Mouse (Mus musculus) kidney, embryonic 15.5 days (tissue): Measurements from ENCODE around the gene Fscn2. TPM values are rescaled to one million over a fixed set of nuclear protein-coding genes. Genes with fewer than 3 reads are reported as not detected.
A peak's percentile ranks its signal among the peaks of the same experiment; 100 is the strongest.

Source experiments
- ATAC-seq: fragments of 200-750 bp; cut with Nextera tagmentation; replicated peaks from 2 replicates; pipeline ENCODE4 v1.8.0; 2017; ENCODE audit warnings: moderate TSS enrichment; ENCODE audit not compliant: low FRiP score
- H3K27ac ChIP-seq: fragments of 300-500 bp; sonication (generic); 2 replicates; pipeline ENCODE4 v1.5.1; 2015; ENCODE audit warnings: mild to moderate bottlenecking, inconsistent platforms
- H3K27me3 ChIP-seq: fragments of 300-500 bp; sonication (generic); 2 replicates; pipeline ENCODE4 v1.6.1; 2015; ENCODE audit warnings: inconsistent platforms
- H3K36me3 ChIP-seq: fragments of 300-500 bp; sonication (generic); 2 replicates; pipeline ENCODE4 v1.6.1; 2015; ENCODE audit warnings: inconsistent platforms
- H3K4me1 ChIP-seq: fragments of 300-500 bp; sonication (generic); 2 replicates; pipeline ENCODE4 v1.6.1; 2015; ENCODE audit warnings: inconsistent platforms
- H3K4me2 ChIP-seq: fragments of 300-500 bp; sonication (generic); 2 replicates; pipeline ENCODE4 v1.6.1; 2015; ENCODE audit warnings: moderate library complexity, mild to moderate bottlenecking, inconsistent platforms
- H3K4me3 ChIP-seq: fragments of 300-500 bp; sonication (generic); replicated peaks from 2 replicates; pipeline ENCODE4 v1.5.1; 2015; ENCODE audit warnings: mild to moderate bottlenecking, inconsistent platforms
- H3K9ac ChIP-seq: fragments of 300-500 bp; sonication (generic); 2 replicates; pipeline ENCODE4 v1.6.1; 2015; ENCODE audit warnings: mild to moderate bottlenecking, inconsistent platforms
- H3K9me3 ChIP-seq: fragments of 300-500 bp; sonication (generic); replicated peaks from 2 replicates; pipeline ENCODE4 v1.6.1; 2016; ENCODE audit warnings: inconsistent platforms
- WGBS: fragments of 180-500 bp; shearing (Covaris S2); methylation state at CpG from one replicate; pipeline ENCODE4 v1.1.7; 2015; ENCODE audit warnings: mixed read lengths; 5-methylcytosine and 5-hydroxymethylcytosine counted together
- polyA plus RNA-seq: library from polyadenylated mRNA; unstranded; fragments of >200 nt; fragmentation: Nextera tagmentation; extraction: Ambion mirVana; gene quantifications from 2 replicates; pipeline ENCODE4 v1.2.1, GENCODE M21; 2015

The Fscn2 gene
- polyA plus RNA-seq, result 1.1 and 1.2 TPM in 2 replicates

- no peaks in the 10 kb centered on the region for H3K36me3 ChIP-seq
- peak within 1 kb of the TSS; percentile 68 for H3K27ac ChIP-seq
- no peak within 1 kb of the TSS for H3K4me3 ChIP-seq
- 0 out of 2 replicates have a peak within 1 kb of the TSS, but pooled peaks have one; percentile 7 for H3K9ac ChIP-seq
- H3K9me3 ChIP-seq, result no peaks in the 10 kb centered on the region
- no peaks in the 10 kb centered on the region for H3K27me3 ChIP-seq
- WGBS, result 42% methylated on average over 10 of the region's 10 CpGs
- peaks cover 60% of the 10 kb centered on the region for H3K4me1 ChIP-seq
- ATAC-seq, result no peak
- H3K4me2 ChIP-seq, result no peak within 1 kb of the TSS
Measured at GRCm38 (mm10) chr11:120361295-120361694, at the start of gene Fscn2. TSS of gene Fscn2 (plus strand) at chr11:120361534.

- peak overlapping the region; percentile 93 for H3K27ac ChIP-seq
- ATAC-seq, result no peak
- H3K4me1 ChIP-seq, result peaks cover 57% of the 10 kb centered on the region
- no peaks in the 10 kb centered on the region for H3K36me3 ChIP-seq
- H3K9me3 ChIP-seq, result no peaks in the 10 kb centered on the region
- H3K4me3 ChIP-seq, result peak overlapping the region; percentile 45
- peak overlapping the region; percentile 77 for H3K4me2 ChIP-seq
- peak overlapping the region; percentile 21; the same call in 1 of the 2 replicates for H3K9ac ChIP-seq
- 35% methylated on average over 10 of the region's 10 CpGs for WGBS
- H3K27me3 ChIP-seq, result no peaks in the 10 kb centered on the region
Measured at GRCm38 (mm10) chr11:120311561-120311960, 49.8 kb upstream of the Fscn2 start.

GRCm38 (mm10) chr11:120312069-120312468, 49.3 kb upstream of the Fscn2 start:
- WGBS, result 50% methylated on average over 6 of the region's 6 CpGs
- peak overlapping the region; percentile 93 for H3K27ac ChIP-seq
- H3K9ac ChIP-seq, result 0 out of 2 replicates have a peak overlapping the region, but pooled peaks have one; percentile 21
- H3K4me3 ChIP-seq, result no peak overlapping the region
- H3K4me1 ChIP-seq, result peaks cover 57% of the 10 kb centered on the region
- H3K4me2 ChIP-seq, result peak overlapping the region; percentile 77; the same call in 1 of the 2 replicates
- no peaks in the 10 kb centered on the region for H3K36me3 ChIP-seq
- no peak for ATAC-seq
- no peaks in the 10 kb centered on the region for H3K9me3 ChIP-seq
- H3K27me3 ChIP-seq, result no peaks in the 10 kb centered on the region

DNA sequence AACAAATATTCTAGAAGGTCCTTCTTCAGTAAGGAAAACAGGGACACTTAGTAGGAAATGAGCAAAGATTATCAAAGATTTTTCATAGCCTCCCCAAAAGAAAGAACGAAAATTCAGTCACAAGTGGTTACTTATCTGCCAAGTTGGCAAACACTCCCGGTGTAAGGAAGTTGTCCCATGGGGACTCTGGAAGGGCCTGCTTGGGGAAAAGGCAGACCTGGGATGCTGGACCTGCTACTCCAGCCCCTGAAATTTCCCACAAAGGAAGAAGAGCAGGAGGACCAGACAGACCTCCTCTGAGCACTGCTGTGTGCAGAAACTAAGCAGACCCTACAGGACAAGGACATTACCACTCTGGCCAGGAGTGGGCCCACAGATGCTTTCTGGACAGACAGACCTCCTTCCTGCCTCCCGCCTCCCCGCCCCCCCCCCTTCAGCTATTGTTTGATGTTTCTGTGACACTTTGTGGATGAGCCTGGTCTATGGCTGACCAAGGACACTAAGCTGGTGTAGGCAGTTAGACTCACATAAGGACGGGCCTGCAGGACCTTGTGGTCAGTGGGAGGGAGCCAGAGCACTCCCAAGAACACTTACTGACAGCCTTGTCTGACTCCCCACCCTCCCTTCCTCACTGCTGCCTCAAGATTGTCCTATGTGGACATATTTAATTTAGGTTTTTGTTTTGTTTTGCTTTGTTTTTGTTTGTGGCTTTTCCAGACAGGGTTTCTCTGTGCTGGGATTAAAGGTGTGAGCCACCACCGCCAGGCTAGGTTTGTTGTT, 47.2 kb upstream of the Fscn2 start:
- ATAC-seq, result no peak
- H3K4me3 ChIP-seq, result no peak overlapping the region

DNA sequence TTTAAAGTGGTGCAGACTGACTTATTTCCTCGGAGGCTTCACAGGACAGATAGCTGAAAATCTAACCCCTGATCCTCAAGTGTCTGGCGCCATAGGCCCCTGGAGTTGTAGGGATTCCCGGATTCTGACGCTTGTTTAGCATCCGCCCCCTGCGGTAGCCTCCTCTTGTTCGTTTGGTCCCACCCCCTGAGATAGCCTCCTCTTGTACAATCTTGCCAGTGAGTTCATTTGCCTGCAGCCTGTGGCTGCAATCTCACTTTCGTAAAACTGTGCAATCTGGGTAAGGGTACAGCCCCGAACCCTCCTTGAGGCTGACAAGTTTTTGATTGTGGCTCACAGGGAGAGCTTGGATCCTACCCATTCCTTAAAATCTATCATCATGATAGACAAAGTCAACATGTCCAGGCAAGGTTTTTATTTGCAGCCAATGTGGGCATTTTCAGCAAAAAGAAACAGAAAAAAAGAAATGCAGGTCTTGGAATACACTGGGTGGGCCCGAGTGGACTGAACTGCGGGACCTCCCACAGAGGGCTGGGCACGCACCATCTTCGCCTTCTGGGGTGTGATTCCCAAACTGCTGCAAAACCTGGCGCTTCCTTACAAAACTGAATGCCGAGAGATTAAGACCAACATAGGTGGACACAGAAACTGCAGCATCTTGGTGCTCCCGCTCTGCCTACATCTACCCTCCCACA, 46.5 kb upstream of the Fscn2 start:
- H3K27ac ChIP-seq, result peak overlapping the region; percentile 98; the same call in 1 of the 2 replicates
- H3K9me3 ChIP-seq, result no peaks in the 10 kb centered on the region
- no peak for ATAC-seq
- H3K4me1 ChIP-seq, result peaks cover 43% of the 10 kb centered on the region
- H3K36me3 ChIP-seq, result no peaks in the 10 kb centered on the region
- WGBS, result 57% methylated on average over 16 of the region's 16 CpGs
- H3K27me3 ChIP-seq, result no peaks in the 10 kb centered on the region
- peak overlapping the region; percentile 92; the same call in 1 of the 2 replicates for H3K4me2 ChIP-seq
- no peak overlapping the region for H3K4me3 ChIP-seq
- H3K9ac ChIP-seq, result no peak overlapping the region

More for the DNA sequence above, 47.2 kb upstream of the Fscn2 start:
- H3K9me3 ChIP-seq, result no peaks in the 10 kb centered on the region
- whole genome bisulfite sequencing, result 63% methylated on average over 6 of the region's 6 CpGs
- peaks cover 44% of the 10 kb centered on the region for H3K4me1 ChIP-seq
- H3K9ac ChIP-seq, result no peak overlapping the region
- H3K4me2 ChIP-seq, result no peak overlapping the region
- H3K27me3 ChIP-seq, result no peaks in the 10 kb centered on the region
- no peaks in the 10 kb centered on the region for H3K36me3 ChIP-seq
- H3K27ac ChIP-seq, result no peak overlapping the region

GRCm38 (mm10) chr11:120315416-120315761, 45.9 kb upstream of the Fscn2 start:
- peak overlapping the region; percentile 54 for H3K4me3 ChIP-seq
- WGBS, result 36% methylated on average over 4 of the region's 4 CpGs

DNA sequence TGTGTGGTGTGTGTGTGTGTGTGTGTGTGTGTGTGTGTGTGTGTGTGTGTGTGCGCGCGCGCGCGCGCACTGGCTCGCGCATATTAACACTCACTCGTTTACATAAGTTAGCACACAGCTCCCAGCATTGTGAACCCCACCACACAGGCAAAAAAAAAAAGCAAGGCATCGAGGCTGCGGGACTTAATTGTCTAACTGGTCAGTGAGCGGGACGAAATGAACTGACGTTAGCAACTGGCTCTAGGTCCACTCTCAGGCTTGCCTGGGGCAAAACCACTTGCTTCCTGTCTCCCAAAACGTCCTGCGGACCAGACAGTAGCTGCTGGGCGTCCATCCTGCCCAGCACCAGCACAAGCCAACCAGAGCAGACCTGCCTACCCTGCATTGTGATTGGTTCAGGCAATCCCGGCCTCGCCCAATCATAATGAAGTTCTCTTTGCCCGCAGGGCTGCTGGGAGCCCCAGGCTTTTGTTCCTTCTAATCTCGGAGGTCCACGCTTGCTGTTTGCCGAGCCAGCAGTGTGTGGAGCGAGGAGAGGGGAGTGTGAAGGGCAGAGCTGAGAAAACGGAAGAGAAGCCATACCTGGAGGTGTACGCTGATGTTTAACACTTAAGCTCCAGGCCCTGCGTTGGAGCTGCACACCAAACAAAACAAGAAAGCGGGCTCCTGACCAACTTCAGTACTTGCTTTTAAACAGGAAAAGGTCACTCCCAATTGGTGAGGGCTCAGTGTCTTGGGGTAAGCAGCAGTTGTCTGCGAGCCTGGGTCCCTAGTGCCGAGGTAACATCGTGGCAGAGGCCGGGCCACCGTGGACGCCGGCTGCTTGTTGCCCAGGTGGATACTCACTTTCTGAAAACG, 45.3 kb upstream of the Fscn2 start:
- under 1% methylated on average over 37 of the region's 37 CpGs for WGBS

More at GRCm38 (mm10) chr11:120315416-120315761, 45.9 kb upstream of the Fscn2 start:
- Histone ChIP-seq H3K27ac (peak overlapping the region; percentile 98), H3K4me2 (peak overlapping the region; percentile 92), H3K36me3 (no peaks in the 10 kb centered on the region), H3K4me1 (peaks cover 41% of the 10 kb centered on the region), H3K27me3 (no peaks in the 10 kb centered on the region), H3K9ac (peak overlapping the region; percentile 6), H3K9me3 (no peaks in the 10 kb centered on the region)
- ATAC-seq, result no peak

GRCm38 (mm10) chr11:120316690-120317254, 44.6 kb upstream of the Fscn2 start:
- 14% methylated on average over 13 of the region's 13 CpGs for WGBS
- Histone ChIP-seq H3K9ac (peak overlapping the region; percentile 75), H3K36me3 (no peaks in the 10 kb centered on the region), H3K4me3 (peak overlapping the region; percentile 54), H3K4me2 (peak overlapping the region; percentile 92), H3K27me3 (no peaks in the 10 kb centered on the region), H3K27ac (peak overlapping the region; percentile 98), H3K9me3 (no peaks in the 10 kb centered on the region), H3K4me1 (peaks cover 28% of the 10 kb centered on the region)
- ATAC-seq, result peak; percentile 45; the same call in 1 of the 2 replicates

More for the DNA sequence above, 45.3 kb upstream of the Fscn2 start:
- Histone ChIP-seq H3K4me1 (peaks cover 36% of the 10 kb centered on the region), H3K36me3 (no peaks in the 10 kb centered on the region), H3K27me3 (no peaks in the 10 kb centered on the region), H3K9me3 (no peaks in the 10 kb centered on the region), H3K4me3 (peak overlapping the region; percentile 54), H3K27ac (peak overlapping the region; percentile 98), H3K9ac (peak overlapping the region; percentile 75), H3K4me2 (peak overlapping the region; percentile 92)
- peak; percentile 95 for ATAC-seq

DNA sequence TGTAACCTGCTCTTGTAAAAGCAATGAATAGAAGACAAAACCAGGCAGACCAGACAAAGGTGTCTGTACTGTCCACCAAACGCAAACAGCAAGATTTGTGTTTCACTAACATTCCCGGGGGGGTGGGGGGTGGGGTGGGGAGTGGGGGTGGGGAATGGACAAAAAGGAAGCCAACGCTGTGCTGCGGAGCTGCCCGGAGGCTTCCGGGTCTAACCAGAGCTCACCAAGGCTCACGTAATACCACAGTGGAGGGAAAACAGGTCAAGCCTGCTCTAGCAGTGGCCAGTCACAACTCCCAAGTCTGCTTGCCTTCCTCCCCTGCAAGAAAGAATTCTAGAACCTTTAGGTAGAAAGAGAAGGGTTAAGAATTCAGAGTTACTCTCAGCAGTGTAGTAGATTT, 43.9 kb upstream of the Fscn2 start:
- peak overlapping the region; percentile 54; the same call in 1 of the 2 replicates for H3K4me3 ChIP-seq

DNA sequence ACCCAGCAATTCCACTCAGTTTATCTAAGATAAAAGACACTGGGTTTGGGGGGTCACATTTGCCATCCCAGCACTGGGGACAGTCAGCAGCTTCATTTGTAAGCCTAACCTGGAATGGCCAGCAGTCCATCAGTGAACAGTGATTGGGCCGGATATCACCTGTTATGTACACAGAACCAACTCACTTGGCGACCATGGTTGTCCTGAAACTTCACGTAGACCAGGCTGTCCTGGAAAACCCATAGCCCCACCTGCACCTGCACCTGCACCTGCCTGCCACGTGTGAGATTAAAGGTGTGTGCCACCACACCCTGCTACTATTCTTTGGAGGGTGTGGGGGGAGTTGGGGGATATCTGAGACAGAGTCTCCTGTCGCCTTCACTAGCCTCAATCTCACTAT, 42.0 kb upstream of the Fscn2 start:
- peaks cover 23% of the 10 kb centered on the region for H3K4me1 ChIP-seq
- no peak overlapping the region for H3K27ac ChIP-seq
- H3K36me3 ChIP-seq, result no peaks in the 10 kb centered on the region
- no peaks in the 10 kb centered on the region for H3K27me3 ChIP-seq
- no peak for ATAC-seq
- WGBS, result 90% methylated on average over 5 of the region's 5 CpGs
- H3K4me2 ChIP-seq, result no peak overlapping the region
- no peaks in the 10 kb centered on the region for H3K9me3 ChIP-seq
- H3K9ac ChIP-seq, result no peak overlapping the region
- H3K4me3 ChIP-seq, result no peak overlapping the region

More for the DNA sequence above, 43.9 kb upstream of the Fscn2 start:
- Histone ChIP-seq H3K4me1 (peaks cover 23% of the 10 kb centered on the region), H3K27ac (peak overlapping the region; percentile 98), H3K36me3 (no peaks in the 10 kb centered on the region), H3K27me3 (no peaks in the 10 kb centered on the region), H3K9me3 (no peaks in the 10 kb centered on the region), H3K4me2 (peak overlapping the region; percentile 92), H3K9ac (no peak overlapping the region)
- ATAC-seq, result no peak
- 54% methylated on average over 7 of the region's 7 CpGs for WGBS

GRCm38 (mm10) chr11:120320156-120320555, 41.2 kb upstream of the Fscn2 start:
- H3K36me3 ChIP-seq, result no peaks in the 10 kb centered on the region
- H3K4me1 ChIP-seq, result peaks cover 17% of the 10 kb centered on the region
- H3K9ac ChIP-seq, result no peak overlapping the region
- H3K9me3 ChIP-seq, result no peaks in the 10 kb centered on the region
- no peak overlapping the region for H3K27ac ChIP-seq
- WGBS, result 97% methylated on average over 10 of the region's 10 CpGs
- H3K4me2 ChIP-seq, result no peak overlapping the region
- no peak for ATAC-seq
- no peak overlapping the region for H3K4me3 ChIP-seq
- no peaks in the 10 kb centered on the region for H3K27me3 ChIP-seq
